Mouse (Mus musculus) liver, adult 2 months (tissue): ENCODE measurements around the gene Igsf23. TPM values are rescaled to one million over a fixed set of nuclear protein-coding genes. Genes with fewer than 3 reads are reported as not detected.
A peak's percentile ranks its signal among the peaks of the same experiment; 100 is the strongest.
"Not testable (repeated sequence)": the region's sequence is repeated elsewhere in the genome, so short reads cannot be mapped to it uniquely, and the experiment has no call there.

Source experiments
- DNase-seq: peaks from one replicate; pipeline ENCODE4 v3.0.0-alpha.2; 2011; ENCODE audit warnings: low read depth, low spot score; ENCODE audit errors: extremely low read depth
- H3K27ac ChIP-seq: fragments of 200-500 bp; replicated peaks from 2 replicates; pipeline ENCODE4 v1.5.1; 2012; ENCODE audit warnings: low read depth, mild to moderate bottlenecking, control low read depth, inconsistent platforms, low read length; ENCODE audit not compliant: insufficient read depth
- H3K27me3 ChIP-seq: fragments of 200-500 bp; 2 replicates; pipeline ENCODE4 v1.6.1; 2012; ENCODE audit warnings: mild to moderate bottlenecking, moderate library complexity, low read length, inconsistent platforms; ENCODE audit not compliant: control insufficient read depth, insufficient read depth
- H3K36me3 ChIP-seq: fragments of 200-500 bp; 2 replicates; pipeline ENCODE4 v1.6.1; 2012; ENCODE audit warnings: low read length, inconsistent platforms; ENCODE audit not compliant: control insufficient read depth, insufficient read depth
- H3K4me1 ChIP-seq: fragments of 200-500 bp; 2 replicates; pipeline ENCODE4 v1.6.1; 2011; ENCODE audit warnings: low read length; ENCODE audit not compliant: control insufficient read depth, insufficient read depth
- H3K4me3 ChIP-seq: fragments of 200-500 bp; 2 replicates; pipeline ENCODE4 v1.5.1; 2011; ENCODE audit warnings: low read depth, mild to moderate bottlenecking, control low read depth, low read length, moderate library complexity; ENCODE audit not compliant: insufficient read depth
- H3K79me2 ChIP-seq: fragments of 200-500 bp; 2 replicates; pipeline ENCODE4 v1.6.1; 2012; ENCODE audit warnings: inconsistent platforms, mild to moderate bottlenecking, low read length, moderate library complexity; ENCODE audit not compliant: control insufficient read depth, insufficient read depth
- H3K9ac ChIP-seq: fragments of 200-500 bp; 2 replicates; pipeline ENCODE4 v1.6.1; 2012; ENCODE audit warnings: low read depth, mild to moderate bottlenecking, control low read depth, inconsistent platforms, low read length
- CTCF ChIP-seq: fragments of 200-500 bp; IDR thresholded peaks from 2 replicates; pipeline ENCODE4 v1.5.1; 2011; ENCODE audit warnings: low read depth, low read length, control low read depth
- POLR2A ChIP-seq: fragments of 200-500 bp; IDR thresholded peaks from 2 replicates; pipeline ENCODE4 v1.6.1; 2011; ENCODE audit warnings: low read length, control low read depth; ENCODE audit not compliant: insufficient read depth; ENCODE audit errors: extremely low read depth
- WGBS: fragments of 180-500 bp; shearing (Covaris S2); methylation state at CpG from one replicate; pipeline ENCODE4 v1.1.7; 2018; 5-methylcytosine and 5-hydroxymethylcytosine counted together
- polyA plus RNA-seq: library from polyadenylated mRNA; depleted of rRNA; stranded (reverse); fragments of >200 nt; gene quantifications from 2 replicates; pipeline ENCODE4 v1.2.3, GENCODE M21; 2012; rRNA removed
- total RNA-seq: library from RNA; depleted of rRNA; stranded (reverse); fragments of >200 nt; gene quantifications from 2 replicates; pipeline ENCODE4 v1.2.3, GENCODE M21; 2014; rRNA removed

Igsf23 gene
- 0.09 and 0.13 TPM in 2 replicates for total RNA-seq
- polyA plus RNA-seq = 0.78 and 1.6 TPM in 2 replicates

- DNase-seq = peak; percentile 43
- Histone ChIP-seq H3K9ac (no peak within 1 kb of the TSS; the same call in 1 of the 2 replicates), H3K4me3 (0 out of 2 replicates have a peak within 1 kb of the TSS, but pooled peaks have one; percentile 2), H3K4me1 (peaks cover 16% of the 10 kb centered on the region), H3K27me3 (no peaks in the 10 kb centered on the region), H3K27ac (no peak within 1 kb of the TSS), H3K79me2 (no peaks in the 10 kb centered on the region), H3K36me3 (no peaks in the 10 kb centered on the region)
- WGBS = 48% methylated on average over 9 of the region's 9 CpGs
- TF ChIP-seq POLR2A (no peak), CTCF (no peak)
These were observed at the start of gene Igsf23 for GRCm38 (mm10) chr7:19950589-19950988. Gene Igsf23 (minus strand): TSS chr7:19950756.

- H3K9ac ChIP-seq, H3K36me3 ChIP-seq, H3K4me1 ChIP-seq, H3K27me3 ChIP-seq, H3K4me3 ChIP-seq, DNase-seq, H3K79me2 ChIP-seq, H3K27ac ChIP-seq: not testable (repeated sequence)
- WGBS = 67% methylated on average over 3 of the region's 3 CpGs
These were observed 46.2 kb upstream of the Igsf23 start for GRCm38 (mm10) chr7:19996721-19997120.

GRCm38 (mm10) chr7:19991165-19991564 is 40.6 kb upstream of the Igsf23 start, which contains the start of gene Nlrp9b:
Gene Nlrp9b (plus strand): TSS chr7:19991465.
- H3K27me3 ChIP-seq, H3K9ac ChIP-seq, H3K79me2 ChIP-seq, H3K4me3 ChIP-seq, H3K36me3 ChIP-seq, H3K27ac ChIP-seq, DNase-seq, H3K4me1 ChIP-seq: not testable (repeated sequence)
- 60% methylated on average over 8 of the region's 8 CpGs for WGBS

- Histone ChIP-seq H3K9ac (no peak overlapping the region), H3K27ac (no peak overlapping the region), H3K4me3 (no peak overlapping the region), H3K79me2 (no peaks in the 10 kb centered on the region), H3K4me1 (no peaks in the 10 kb centered on the region), H3K36me3 (no peaks in the 10 kb centered on the region), H3K27me3 (no peaks in the 10 kb centered on the region)
- TF ChIP-seq CTCF = no peak
- no peak for TF ChIP-seq POLR2A
- 84% methylated on average over 4 of the region's 4 CpGs for WGBS
- DNase-seq = no peak
These were observed 21.0 kb upstream of the Igsf23 start for GRCm38 (mm10) chr7:19971516-19971915.

- no peak for DNase-seq
- no peaks in the 10 kb centered on the region for H3K36me3 ChIP-seq
- no peak overlapping the region for H3K9ac ChIP-seq
- no peaks in the 10 kb centered on the region; the same call in 1 of the 2 replicates for H3K4me1 ChIP-seq
- TF ChIP-seq CTCF (no peak), POLR2A (no peak)
- H3K79me2 ChIP-seq = no peaks in the 10 kb centered on the region
- no peaks in the 10 kb centered on the region for H3K27me3 ChIP-seq
- H3K4me3 ChIP-seq = no peak overlapping the region
- H3K27ac ChIP-seq = no peak overlapping the region
- 90% methylated on average over 8 of the region's 8 CpGs for WGBS
These were observed 19.6 kb upstream of the Igsf23 start for GRCm38 (mm10) chr7:19970196-19970595.

GRCm38 (mm10) chr7:19969541-19970090 is 19.1 kb upstream of the Igsf23 start:
- no peak for DNase-seq
- Histone ChIP-seq H3K79me2 (no peaks in the 10 kb centered on the region), H3K4me3 (no peak overlapping the region), H3K27me3 (no peaks in the 10 kb centered on the region), H3K27ac (no peak overlapping the region), H3K4me1 (no peaks in the 10 kb centered on the region; the same call in 1 of the 2 replicates), H3K36me3 (no peaks in the 10 kb centered on the region), H3K9ac (no peak overlapping the region)
- TF ChIP-seq CTCF (no peak), POLR2A (no peak)
- WGBS = 86% methylated on average over 4 of the region's 4 CpGs
